Mouse (Mus musculus) heart, adult 11 months (tissue): ENCODE measurements around the gene Olfr1446.

Experiments used
- DNase-seq: peaks from one replicate; pipeline ENCODE4 v3.0.0; 2022

The Olfr1446 gene

GRCm38 (mm10) chr19:12893424-12893823 is at the start of gene Olfr1446:
Olfr1446 (minus strand) TSS chr19:12893524.
- no peak for DNase-seq

- DNase-seq = no peak
Measured at GRCm38 (mm10) chr19:12930540-12930939, 37.2 kb upstream of the Olfr1446 start, which contains the start of gene Olfr1449. Olfr1449 (plus strand) TSS chr19:12930840.

- DNase-seq = no peak
Measured at GRCm38 (mm10) chr19:12924319-12924718, 31.0 kb upstream of the Olfr1446 start, which contains the start of gene Olfr1448. Olfr1448 (minus strand) TSS chr19:12924419.

- no peak for DNase-seq
Measured at GRCm38 (mm10) chr19:12903643-12904042, 10.3 kb upstream of the Olfr1446 start, which contains the start of gene Olfr1447. Olfr1447 (minus strand) TSS chr19:12903743.

- DNase-seq = no peak
Measured at GRCm38 (mm10) chr19:12883555-12883954, 9.8 kb downstream of the Olfr1446 start, which contains the start of gene Olfr1445. Olfr1445 (plus strand) TSS chr19:12883855.

GRCm38 (mm10) chr19:12856983-12857382 is 36.3 kb downstream of the Olfr1446 start, which contains the start of gene Olfr1444:
Olfr1444 (plus strand) TSS chr19:12857283.
- no peak for DNase-seq

GRCm38 (mm10) chr19:12846382-12846781 is 46.9 kb downstream of the Olfr1446 start, which contains the start of gene Gm5244:
Gm5244 (plus strand) TSS chr19:12846682.
- DNase-seq = no peak

GRCm38 (mm10) chr19:12838507-12838906 is 54.8 kb downstream of the Olfr1446 start:
- DNase-seq = no peak
